Mouse (Mus musculus) kidney, adult 2 months (tissue): Measurements from ENCODE around the gene Pdrg1. TPM values are rescaled to one million over a fixed set of nuclear protein-coding genes. Genes with fewer than 3 reads are reported as not detected.

Experiments used
- DNase-seq: peaks from one replicate; pipeline ENCODE4 v3.0.0; 2021
- H3K27ac ChIP-seq: fragments of 200-500 bp; 2 replicates; pipeline ENCODE4 v1.5.1; 2012; ENCODE audit warnings: low read depth, low read length, control low read depth, inconsistent platforms; ENCODE audit not compliant: insufficient read depth
- H3K27me3 ChIP-seq: fragments of 200-500 bp; replicated peaks from 2 replicates; pipeline ENCODE4 v1.6.1; 2012; ENCODE audit warnings: mild to moderate bottlenecking, moderate library complexity, low read length, inconsistent platforms; ENCODE audit not compliant: control insufficient read depth, insufficient read depth
- H3K36me3 ChIP-seq: fragments of 200-500 bp; 2 replicates; pipeline ENCODE4 v1.6.1; 2012; ENCODE audit warnings: mild to moderate bottlenecking, moderate library complexity, low read length, inconsistent platforms; ENCODE audit not compliant: control insufficient read depth, insufficient read depth
- H3K4me1 ChIP-seq: fragments of 200-500 bp; 2 replicates; pipeline ENCODE4 v1.6.1; 2011; ENCODE audit warnings: low read length; ENCODE audit not compliant: control insufficient read depth, insufficient read depth
- H3K4me3 ChIP-seq: fragments of 200-500 bp; 2 replicates; pipeline ENCODE4 v1.5.1; 2011; ENCODE audit warnings: mild to moderate bottlenecking, low read depth, low read length, control low read depth; ENCODE audit not compliant: insufficient read depth
- CTCF ChIP-seq: fragments of 200-500 bp; conservative IDR thresholded peaks from 2 replicates; pipeline ENCODE4 v1.5.1; 2011; ENCODE audit warnings: low read depth, mild to moderate bottlenecking, control low read depth, low read length, moderate library complexity, mixed read lengths; ENCODE audit not compliant: insufficient read depth, insufficient read length
- POLR2A ChIP-seq: fragments of 200-500 bp; IDR thresholded peaks from one replicate; pipeline ENCODE4 v1.6.1; 2011; ENCODE audit warnings: low read depth, low read length, control low read depth
- WGBS: fragments of 180-500 bp; shearing (Covaris S2); methylation state at CpG from one replicate; pipeline ENCODE4 v1.1.7; 2018; 5-methylcytosine and 5-hydroxymethylcytosine counted together
- polyA plus RNA-seq: library from polyadenylated mRNA; depleted of rRNA; stranded (reverse); fragments of >200 nt; gene quantifications from 2 replicates; pipeline ENCODE4 v1.2.3, GENCODE M21; 2012

Gene Pdrg1
- polyA plus RNA-seq, 1 experiment, result 68.4 TPM

DNA sequence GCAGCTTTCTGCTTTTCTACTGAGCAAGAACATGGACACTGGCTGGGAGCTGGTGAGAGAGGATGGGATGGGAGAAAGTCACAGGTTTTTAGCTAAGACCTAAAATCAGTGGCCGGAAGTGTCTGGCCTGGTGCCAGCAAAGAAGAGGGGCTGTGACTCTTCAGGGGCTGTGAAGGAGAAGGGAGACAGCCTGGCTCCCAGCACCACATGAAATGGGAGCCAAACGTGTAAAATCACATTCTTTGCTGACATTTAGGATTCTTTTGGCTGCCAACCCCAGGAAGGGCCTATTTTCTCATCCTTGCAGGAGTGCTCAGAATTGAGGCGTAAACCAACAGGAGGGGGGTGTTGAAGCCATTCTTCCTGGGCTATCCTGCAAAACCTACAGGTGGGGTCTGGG, 28.7 kb upstream of the Pdrg1 start:
- H3K36me3 ChIP-seq, result no peaks in the 10 kb centered on the region
- DNase-seq, result no peak
- TF ChIP-seq CTCF, result no peak
- TF ChIP-seq POLR2A, result no peak
- no peaks in the 10 kb centered on the region for H3K27me3 ChIP-seq
- 47% methylated on average over 3 of the region's 3 CpGs for WGBS
- H3K4me1 ChIP-seq, result no peaks in the 10 kb centered on the region
- no peak overlapping the region for H3K4me3 ChIP-seq
- H3K27ac ChIP-seq, result no peak overlapping the region

DNA sequence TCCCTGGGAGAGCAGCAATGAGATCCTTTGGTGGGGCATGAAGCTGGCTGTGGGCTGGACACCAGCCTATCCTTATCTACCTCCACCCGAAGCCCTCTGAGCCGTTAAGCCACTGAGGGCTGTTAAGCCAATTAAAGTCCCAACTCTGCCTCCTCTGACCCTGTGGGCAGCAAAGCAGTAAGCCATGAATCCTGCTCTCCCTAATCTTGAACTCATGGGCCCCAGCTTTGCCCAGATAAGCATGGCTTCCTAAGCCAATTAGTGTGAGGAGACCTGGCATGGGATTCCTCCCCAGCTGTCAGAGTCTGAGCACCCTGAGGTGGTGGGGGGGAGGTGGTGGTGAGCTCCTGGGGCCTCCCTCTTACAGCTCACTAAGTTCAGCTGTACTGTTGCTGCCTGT, 21.5 kb upstream of the Pdrg1 start:
- Histone ChIP-seq H3K36me3 (no peaks in the 10 kb centered on the region), H3K27me3 (no peaks in the 10 kb centered on the region), H3K27ac (no peak overlapping the region), H3K4me1 (no peaks in the 10 kb centered on the region), H3K4me3 (no peak overlapping the region)
- 17% methylated on average over 2 of the region's 2 CpGs for WGBS
- DNase-seq, result no peak
- no peak for TF ChIP-seq POLR2A
- TF ChIP-seq CTCF, result no peak

DNA sequence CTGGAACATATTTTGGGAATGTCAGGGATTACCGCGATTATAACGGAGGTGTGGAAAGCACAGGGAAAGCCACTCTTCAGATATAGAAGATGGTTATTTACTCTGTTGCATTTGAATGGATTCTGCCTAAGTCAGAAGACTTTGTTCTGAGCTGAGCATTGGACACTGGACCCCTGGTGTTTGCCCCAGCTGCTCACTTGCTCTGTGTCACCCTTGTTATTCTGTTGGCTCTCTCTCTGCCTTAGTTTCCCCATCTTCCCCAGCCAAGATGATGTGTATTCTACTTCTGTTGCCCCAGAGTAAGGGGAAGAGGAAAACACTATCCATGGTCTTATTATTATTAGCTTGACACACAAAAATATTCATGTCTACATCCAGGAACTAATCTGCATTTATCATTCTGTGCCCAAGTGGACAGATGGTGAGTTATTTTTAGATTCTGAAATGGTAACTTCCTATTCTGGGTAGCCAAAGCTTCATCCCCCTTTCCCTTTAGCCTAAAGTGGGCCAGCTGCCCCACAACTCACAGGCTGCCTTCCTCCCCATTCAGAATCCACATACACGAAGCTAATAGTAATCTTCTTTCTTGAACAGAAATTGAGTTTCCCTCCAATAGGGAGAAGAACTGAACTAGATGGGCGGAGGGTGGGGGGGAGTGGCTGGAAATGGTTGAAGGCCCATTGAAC, 18.5 kb upstream of the Pdrg1 start:
- Histone ChIP-seq H3K4me1 (no peaks in the 10 kb centered on the region), H3K27me3 (no peaks in the 10 kb centered on the region), H3K27ac (no peak overlapping the region), H3K4me3 (no peak overlapping the region), H3K36me3 (no peaks in the 10 kb centered on the region)
- TF ChIP-seq POLR2A (no peak), CTCF (no peak)
- no peak for DNase-seq
- WGBS, result 77% methylated on average over 5 of the region's 5 CpGs

- Histone ChIP-seq H3K4me3 (no peak overlapping the region), H3K4me1 (no peaks in the 10 kb centered on the region), H3K36me3 (no peaks in the 10 kb centered on the region), H3K27ac (no peak overlapping the region), H3K27me3 (no peaks in the 10 kb centered on the region)
- 19% methylated on average over 4 of the region's 4 CpGs for WGBS
- DNase-seq, result no peak
- TF ChIP-seq POLR2A, result no peak
- TF ChIP-seq CTCF, result no peak
Observed at GRCm38 (mm10) chr2:153032973-153033372, 17.7 kb upstream of the Pdrg1 start.

- Histone ChIP-seq H3K27ac (no peak overlapping the region), H3K27me3 (no peaks in the 10 kb centered on the region), H3K36me3 (no peaks in the 10 kb centered on the region), H3K4me1 (no peaks in the 10 kb centered on the region), H3K4me3 (no peak overlapping the region)
- WGBS, result 2% methylated on average over 50 of the region's 58 CpGs
- peak; percentile 60 for DNase-seq
- no peak for TF ChIP-seq CTCF
- no peak for TF ChIP-seq POLR2A
Observed at GRCm38 (mm10) chr2:153032083-153032842, 17.0 kb upstream of the Pdrg1 start.

GRCm38 (mm10) chr2:153031126-153032082, 16.2 kb upstream of the Pdrg1 start, which contains the start of gene Xkr7:
TSS of gene Xkr7 (plus strand) at chr2:153031852.
- H3K36me3 ChIP-seq, result no peaks in the 10 kb centered on the region
- no peaks in the 10 kb centered on the region for H3K27me3 ChIP-seq
- H3K4me1 ChIP-seq, result no peaks in the 10 kb centered on the region
- no peak for TF ChIP-seq POLR2A
- no peak for TF ChIP-seq CTCF
- DNase-seq, result no peak
- H3K4me3 ChIP-seq, result no peak within 1 kb of the TSS
- H3K27ac ChIP-seq, result no peak within 1 kb of the TSS
- 3% methylated on average over 54 of the region's 54 CpGs for WGBS
